Mouse (Mus musculus) T-helper 1 cell (primary cell): ENCODE measurements around the gene Slc44a1.

ENCODE experiments used
- in situ Hi-C: fragments of 300-600 bp; cut with MboI, MseI; formaldehyde crosslinking; loops from one replicate; pipeline ENCODE4 v1.15.1; 2025; ENCODE audit warnings: high pct_unique_total_duplicates

Slc44a1 gene

DNA sequence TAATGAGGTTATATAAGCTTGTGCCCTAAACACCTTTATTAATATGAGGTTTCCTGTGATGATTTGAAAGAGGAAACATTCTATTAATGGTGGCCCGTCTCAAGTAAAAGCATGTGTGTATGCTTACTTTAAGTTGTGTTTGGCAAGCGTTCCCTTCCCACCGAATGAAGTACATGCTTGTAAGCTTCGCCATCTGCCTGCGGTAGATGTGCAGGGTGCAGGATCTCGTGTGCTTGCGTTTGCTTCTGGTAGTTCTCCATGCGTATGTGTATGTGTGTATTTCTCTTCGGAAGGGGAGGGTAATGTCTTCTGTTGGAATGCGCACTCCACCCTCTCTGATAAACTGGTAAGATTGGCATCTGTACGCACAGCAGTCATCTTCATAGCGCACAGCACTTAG lies 95.6 kb downstream of the Slc44a1 start:
- in situ Hi-C loops = no loop called here

DNA sequence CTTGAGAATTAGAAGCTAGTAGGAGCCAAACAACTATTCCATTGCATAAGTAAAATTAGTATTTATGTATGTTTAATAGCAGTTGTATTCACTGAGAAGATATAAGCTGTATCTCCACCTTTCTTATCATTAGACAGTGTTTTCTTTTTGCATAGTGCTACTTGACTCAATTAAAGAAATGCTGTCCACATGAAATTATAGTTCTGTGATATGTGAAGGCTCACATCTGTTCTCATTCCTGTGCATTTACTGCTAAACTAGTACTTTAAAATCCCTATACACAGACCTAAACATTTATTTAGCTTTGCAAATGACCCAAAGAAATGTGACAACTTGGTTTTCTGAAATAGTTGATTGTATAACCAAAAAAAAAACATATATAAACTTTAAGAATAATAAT lies 96.9 kb downstream of the Slc44a1 start:
- in situ Hi-C loops = no loop called here

DNA sequence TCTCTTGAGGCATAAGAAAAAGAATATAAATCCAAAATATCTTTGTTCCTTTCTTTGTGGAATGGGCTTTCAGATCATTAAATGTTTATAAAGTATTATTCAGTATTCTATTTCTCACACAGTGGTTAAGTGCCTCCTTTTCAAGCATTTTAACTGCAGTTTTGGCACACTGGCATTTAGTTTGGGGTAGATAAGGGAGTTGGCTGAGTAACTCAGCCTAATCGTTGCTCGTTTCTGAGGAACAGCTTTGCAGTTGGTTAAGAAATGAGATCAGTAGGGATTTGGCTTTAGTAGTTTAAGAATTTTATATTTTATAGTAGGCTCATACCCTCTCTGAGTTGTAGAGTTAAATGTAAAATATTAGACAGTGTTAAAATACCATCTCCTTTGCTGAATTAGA lies 97.3 kb downstream of the Slc44a1 start:
- in situ Hi-C loops = no loop called here

DNA sequence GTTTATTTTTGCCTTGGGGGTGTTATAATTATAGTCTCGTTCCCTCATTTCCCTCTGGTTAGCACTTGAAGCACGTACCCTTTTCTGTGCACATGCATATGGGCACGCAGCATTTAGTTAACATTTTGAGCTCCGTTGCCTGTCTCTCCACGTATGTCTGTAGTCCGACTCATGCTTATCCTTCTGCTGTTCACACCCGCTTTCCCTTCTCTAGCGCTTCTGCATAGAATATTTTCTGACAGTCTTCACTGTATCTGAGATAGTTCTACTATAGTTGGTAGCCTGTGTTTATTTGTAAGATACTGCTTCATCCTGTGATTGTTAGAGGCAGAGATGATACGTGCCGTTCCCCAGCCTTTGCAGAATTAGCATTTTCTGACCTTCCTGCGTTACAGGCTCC lies 98.4 kb downstream of the Slc44a1 start:
- in situ Hi-C loops = no loop called here

DNA sequence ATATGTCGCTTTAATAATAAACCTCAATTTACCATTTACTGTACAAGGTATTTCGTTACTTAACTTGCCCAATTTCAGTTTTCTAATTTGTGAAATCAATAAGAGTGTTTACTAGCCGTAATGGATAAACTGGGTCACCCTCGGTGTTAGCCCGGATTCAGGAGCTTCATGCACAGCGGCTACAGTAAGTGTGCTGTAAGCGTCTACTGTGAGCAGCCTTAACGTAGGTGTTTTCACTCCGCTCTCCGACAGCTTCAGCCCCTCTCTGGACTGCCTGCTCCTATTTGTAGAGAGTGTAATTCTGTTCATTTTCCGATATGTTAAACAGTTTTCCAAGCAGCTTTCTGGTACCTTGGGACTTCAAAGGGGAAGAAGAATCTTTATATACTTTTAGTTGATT lies 99.7 kb downstream of the Slc44a1 start:
- in situ Hi-C loops = no loop called here

DNA sequence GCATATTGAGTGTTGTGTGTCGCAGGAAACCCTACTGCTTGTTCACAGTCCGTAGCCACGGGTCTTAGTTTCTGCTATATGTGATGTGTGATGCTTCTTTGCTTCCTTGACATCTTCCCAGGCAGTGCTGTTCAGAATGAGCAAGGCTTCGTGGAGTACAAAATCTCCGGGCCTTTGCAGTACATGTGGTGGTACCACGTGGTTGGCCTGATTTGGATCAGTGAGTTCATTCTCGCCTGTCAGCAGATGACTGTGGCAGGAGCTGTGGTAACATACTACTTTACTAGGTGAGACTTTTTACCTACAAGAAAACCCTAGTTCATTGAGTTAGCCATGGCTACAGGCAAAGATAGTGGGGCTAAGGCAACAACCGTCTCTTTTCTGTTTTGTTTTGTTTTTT lies 103.2 kb downstream of the Slc44a1 start:
- in situ Hi-C loops = no loop called here

DNA sequence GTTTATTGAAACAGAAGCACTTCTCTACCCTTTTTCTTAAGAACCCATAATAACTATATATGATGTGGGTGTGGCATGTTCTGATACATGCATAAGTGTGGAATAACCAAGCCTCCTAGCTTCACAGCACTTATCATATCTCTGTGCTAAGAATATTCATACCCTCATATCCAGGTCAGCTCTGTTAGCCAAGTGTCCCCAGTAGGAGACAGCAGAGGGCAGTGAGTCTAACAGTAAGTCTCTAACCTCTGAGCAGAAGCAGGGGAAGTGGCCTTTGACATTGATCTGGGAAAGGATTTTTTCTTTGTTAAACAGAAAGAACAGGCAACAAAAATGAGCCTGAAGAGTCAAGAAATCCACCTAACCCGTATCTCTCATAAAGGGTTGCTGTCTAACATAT lies 104.7 kb downstream of the Slc44a1 start:
- in situ Hi-C loops = no loop called here

DNA sequence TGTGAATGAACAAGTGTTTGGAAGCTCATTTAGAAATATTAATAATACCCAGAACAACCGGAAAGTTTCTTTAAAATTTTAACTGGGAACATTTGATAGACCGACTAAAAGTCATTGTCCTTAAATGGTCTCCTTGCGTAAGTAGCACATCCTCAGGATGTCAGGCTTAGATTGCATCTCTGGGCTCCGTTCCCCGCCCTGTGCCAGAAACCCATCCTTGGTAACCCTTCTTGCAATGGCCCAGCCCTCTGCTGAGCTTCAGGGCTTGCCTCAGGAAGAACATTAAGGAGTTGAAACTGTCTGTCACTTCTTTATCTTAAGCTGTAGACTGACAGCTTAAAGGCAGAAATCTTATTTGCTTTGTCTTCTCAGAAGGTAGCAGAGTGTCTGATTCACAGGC lies 107.2 kb downstream of the Slc44a1 start:
- in situ Hi-C loops = no loop called here

DNA sequence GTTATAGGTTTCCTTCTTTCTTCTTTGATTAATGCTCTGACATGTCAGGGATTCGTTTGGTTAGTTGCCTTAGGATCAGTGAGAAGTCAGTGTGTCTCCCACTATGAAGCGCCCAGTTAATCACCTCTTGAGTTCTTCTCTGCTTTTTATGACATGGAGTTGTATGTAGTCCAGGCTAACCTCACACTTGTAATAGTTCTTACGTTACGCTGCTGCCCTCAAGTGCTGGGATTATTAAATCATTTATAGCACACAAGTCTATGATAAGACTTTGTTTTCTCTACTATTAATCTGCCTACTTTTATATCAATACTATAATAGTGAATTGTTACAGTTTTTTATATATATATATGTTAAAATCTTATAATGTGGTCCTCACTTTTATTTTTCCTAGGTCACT lies 109.2 kb downstream of the Slc44a1 start:
- in situ Hi-C loops = no loop called here

DNA sequence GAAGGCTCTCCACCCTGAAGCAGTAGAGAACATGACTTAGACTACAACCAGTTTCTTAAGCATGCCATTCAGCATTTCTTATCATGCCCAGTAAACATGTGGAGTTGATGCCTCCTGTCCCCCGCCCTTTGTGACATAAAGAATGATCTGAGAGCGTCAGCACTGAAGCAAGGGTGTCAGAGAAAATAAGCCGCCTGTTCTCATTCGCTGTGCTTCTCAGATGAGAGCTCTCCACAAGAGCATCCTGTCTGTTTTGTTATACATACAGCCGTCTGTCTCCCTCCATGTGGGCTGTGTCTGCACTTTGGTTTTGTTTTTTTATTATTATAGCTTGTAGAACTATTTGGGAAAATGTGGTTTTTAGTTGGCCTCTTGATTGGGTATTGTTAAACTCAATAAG lies 124.4 kb downstream of the Slc44a1 start:
- in situ Hi-C loops = no loop called here

DNA sequence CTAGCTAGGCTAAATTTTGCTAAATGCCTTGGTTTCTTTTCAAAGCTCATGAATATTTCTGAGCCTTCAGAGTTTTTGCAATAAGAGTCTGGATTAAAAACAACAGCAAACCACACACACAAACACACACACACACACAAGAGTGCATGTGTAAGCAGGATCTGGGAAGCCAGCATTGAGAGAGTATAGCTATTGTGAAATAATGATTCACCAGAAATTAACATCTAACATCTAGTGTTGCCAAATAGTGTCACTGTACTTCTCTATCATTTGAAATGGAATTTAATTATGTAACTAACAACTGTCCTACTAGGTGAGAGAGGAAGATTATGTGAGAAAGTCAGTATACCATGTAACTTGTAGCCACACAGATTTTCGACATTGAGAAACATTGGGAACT lies 126.9 kb downstream of the Slc44a1 start:
- in situ Hi-C loops = no loop called here

DNA sequence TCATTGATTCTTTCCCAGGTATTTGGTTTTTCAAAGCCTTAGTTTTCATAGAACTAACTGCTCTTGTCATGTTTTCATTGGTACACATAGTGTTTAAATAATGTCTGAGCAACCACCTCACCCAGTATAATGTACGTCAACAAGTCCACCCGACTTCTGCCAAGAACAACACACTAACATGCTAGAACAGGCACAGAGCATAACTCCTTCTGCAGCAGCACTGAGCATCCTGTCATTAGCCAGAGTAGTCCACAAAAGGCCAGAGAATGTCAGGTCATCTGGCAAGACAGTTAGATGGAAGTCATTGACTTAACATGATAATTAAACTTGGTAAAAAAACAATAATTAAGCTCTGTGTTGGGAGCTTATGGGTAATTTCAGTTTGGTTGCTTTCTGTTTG lies 135.3 kb downstream of the Slc44a1 start:
- in situ Hi-C loops = no loop called here

DNA sequence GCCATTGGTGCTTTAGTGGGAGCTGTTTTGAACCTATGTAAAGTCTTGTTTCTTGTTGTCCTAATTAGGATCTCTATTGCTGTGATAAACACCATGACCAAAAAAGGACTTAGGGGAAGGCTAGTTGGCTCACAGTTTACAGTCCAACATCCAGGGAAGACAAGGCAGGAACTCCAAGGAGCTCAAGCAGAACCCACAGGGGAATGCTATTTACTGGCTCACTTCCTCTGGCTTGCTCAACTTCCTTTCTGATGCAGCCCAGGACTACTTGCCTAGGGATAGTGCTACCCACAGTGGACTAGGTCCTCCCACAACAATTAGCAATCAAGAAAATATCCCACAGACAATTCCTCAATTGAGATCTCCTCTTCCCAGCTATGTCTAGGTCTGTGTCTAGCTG lies 147.5 kb downstream of the Slc44a1 start:
- in situ Hi-C loops = no loop called here

DNA sequence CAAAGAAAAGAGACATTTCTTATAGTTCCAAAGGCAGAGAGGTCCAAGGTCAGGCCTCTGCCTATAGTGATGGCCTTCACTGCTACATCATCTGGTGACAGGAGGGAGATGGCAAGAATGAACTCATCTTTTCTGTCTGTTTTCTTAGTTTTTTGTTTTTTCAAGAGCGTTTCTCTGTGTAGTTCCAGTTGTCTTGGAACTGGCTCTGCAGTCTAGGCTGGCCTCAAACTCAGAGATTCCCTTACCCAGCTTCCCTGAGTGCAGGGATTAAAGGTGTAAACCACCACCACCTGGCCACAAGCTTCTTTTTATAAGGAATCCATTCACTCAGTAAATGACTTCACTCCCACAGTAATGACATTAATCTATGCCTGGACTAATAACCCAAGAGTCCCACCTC lies 148.7 kb downstream of the Slc44a1 start:
- in situ Hi-C loops = no loop called here

DNA sequence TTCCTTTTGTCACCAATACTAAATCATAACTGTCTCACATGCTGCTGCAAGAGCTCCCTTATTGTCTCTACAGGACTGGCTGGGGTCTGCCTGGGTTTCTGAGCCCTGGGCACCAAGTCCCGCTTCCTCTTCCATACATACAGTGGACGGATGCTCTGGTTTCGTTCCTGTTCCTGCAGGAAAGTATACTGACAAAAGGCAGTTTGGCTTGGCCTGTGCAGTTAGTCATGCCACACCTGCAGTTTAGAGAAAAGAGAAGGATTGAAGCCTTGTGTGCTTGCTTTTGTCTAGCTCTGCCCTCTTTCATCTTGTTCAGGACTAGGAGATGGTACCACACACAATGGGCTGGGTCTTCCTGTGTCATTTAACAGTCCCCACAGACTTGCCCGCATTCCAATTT lies 149.3 kb downstream of the Slc44a1 start:
- in situ Hi-C loops = no loop called here

DNA sequence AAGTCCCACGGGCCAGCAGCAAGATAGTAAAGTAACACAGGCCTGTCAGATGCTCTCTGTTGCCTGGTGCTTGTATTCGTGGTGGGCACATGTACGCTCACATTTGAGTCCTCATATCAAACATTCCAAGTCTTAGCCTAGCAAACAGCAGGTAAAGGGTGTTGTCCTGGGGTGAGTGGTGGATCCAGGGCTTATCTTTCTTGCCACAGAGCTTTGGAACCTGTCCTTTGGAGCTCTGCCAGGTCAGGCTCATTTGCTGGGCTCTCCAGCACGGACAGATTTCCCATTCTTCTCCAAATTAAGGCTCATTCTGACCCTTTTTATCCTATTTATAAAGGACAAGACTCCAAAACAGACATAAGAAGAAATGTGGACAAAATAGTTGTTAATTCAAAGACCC lies 149.9 kb downstream of the Slc44a1 start:
- in situ Hi-C loops = loop anchor here (5.0 kb wide), 2 partner anchors 208 to 478 kb away; no protein-coding TSS in a partner anchor

DNA sequence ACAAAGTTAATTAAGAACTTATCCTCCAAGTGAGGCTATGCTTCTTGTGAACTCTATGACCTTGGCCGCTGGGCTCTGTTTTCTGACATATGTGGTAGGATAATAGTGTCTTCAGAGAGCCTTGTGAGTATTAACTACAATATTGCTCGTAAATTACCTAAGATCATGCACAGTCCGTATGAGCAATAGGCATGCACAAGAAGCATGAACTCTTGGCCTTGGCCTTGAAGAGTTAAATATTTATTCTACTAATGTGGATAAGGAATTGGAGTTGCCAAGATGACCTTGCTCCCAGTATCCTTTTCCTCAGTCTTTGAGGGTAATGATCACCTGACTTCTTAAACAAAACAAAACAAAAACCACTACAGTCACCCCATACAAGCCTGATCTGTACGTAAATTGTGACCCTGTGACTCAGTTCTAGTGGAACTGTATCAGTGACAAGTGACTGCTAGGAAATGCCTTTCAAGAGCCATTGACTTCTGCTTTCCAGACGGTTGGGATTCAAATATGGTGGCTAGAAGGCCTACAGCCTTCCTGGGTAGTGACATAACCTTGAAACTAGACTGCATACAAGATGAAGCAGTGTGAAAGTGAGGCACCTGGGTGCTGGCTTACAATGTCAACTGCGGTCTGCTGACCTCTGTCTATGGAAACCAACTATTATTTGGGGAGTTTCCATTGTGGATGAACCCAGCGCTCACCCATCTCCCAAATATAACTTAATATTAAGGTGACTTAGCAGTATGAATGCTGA lies 150.7 kb downstream of the Slc44a1 start:
- in situ Hi-C loops = loop anchor here (5.0 kb wide), 2 partner anchors 209 to 479 kb away; no protein-coding TSS in a partner anchor

DNA sequence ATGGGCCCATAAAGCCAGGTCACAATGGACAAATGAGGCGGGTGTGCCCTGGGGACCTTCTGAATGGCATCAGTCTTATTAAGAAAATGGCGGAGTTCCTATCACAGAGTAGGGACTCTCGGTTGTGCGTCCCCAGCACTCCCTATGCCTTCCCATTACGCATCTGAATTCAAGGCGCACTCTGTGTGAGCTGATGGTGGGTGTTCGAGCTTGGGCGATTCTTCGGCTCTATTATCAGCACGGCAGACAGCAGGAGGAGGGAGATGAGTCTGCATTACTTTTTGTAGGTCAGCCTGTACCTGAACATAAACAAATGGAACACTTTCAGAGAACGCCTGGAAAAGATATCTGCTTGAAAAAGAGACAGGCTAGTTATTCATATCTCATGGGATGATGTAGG lies 151.3 kb downstream of the Slc44a1 start:
- in situ Hi-C loops = loop anchor here (5.0 kb wide), 2 partner anchors 209 to 479 kb away; no protein-coding TSS in a partner anchor

DNA sequence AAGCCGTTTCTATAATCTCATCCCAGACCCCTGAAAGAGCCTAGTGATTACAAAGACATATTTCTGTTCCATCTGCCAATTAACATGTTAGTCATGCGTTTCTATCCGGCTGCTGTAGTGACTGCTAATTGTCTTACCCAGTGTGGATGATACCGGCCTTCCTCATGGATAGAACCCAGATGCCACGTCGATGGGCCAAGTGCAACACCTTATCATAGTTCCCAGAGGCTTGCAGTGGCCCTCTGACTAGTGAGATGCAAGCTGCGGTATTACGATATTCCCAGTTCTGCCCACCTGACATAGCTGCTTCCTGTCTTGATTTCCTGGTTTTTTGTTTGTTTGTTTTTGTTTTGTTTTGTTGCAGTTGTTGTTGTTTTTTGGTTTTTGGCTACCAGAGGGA lies 151.7 kb downstream of the Slc44a1 start:
- in situ Hi-C loops = loop anchor here (5.0 kb wide), 2 partner anchors 210 to 480 kb away; no protein-coding TSS in a partner anchor

DNA sequence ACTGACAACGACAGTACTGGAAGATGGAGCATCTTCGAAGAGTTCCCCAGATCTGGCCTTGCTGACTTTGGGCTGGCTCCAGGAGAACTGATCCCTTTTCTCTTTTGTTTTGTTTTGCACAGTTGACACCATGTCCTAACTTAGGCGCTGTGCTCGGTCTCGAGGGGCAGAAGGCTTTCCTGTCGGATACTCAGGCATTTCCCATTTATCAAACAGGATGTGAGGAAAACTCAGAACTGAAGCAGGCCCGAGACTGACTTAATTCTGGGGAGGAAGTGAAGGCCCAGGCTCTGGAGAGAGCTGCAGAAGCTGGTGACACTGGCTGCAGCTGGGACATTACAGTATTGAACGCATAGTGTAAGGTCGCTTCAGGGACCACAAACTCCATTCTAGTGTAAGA lies 152.2 kb downstream of the Slc44a1 start:
- in situ Hi-C loops = loop anchor here (5.0 kb wide), 2 partner anchors 210 to 480 kb away; no protein-coding TSS in a partner anchor

DNA sequence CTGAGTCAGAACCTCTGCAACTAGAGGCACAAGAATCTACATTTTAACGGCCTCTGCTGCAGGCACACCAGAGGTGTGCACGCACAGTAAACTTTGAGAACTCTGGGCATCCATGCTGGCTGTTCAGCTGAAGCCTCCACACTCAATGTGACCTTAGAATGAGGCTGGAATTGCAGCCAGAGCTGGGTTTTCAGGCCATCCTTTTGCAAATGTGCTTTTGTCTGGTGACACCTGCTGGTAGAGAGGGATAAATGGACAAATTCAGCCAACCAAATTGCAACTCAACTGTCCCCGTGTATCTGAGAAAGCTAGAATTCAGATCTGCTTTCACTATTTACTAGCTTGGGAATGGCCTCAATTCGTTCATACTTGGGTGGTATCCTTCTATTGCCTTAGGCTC lies 154.0 kb downstream of the Slc44a1 start:
- in situ Hi-C loops = loop anchor here (5.0 kb wide), 2 partner anchors 212 to 482 kb away; no protein-coding TSS in a partner anchor

DNA sequence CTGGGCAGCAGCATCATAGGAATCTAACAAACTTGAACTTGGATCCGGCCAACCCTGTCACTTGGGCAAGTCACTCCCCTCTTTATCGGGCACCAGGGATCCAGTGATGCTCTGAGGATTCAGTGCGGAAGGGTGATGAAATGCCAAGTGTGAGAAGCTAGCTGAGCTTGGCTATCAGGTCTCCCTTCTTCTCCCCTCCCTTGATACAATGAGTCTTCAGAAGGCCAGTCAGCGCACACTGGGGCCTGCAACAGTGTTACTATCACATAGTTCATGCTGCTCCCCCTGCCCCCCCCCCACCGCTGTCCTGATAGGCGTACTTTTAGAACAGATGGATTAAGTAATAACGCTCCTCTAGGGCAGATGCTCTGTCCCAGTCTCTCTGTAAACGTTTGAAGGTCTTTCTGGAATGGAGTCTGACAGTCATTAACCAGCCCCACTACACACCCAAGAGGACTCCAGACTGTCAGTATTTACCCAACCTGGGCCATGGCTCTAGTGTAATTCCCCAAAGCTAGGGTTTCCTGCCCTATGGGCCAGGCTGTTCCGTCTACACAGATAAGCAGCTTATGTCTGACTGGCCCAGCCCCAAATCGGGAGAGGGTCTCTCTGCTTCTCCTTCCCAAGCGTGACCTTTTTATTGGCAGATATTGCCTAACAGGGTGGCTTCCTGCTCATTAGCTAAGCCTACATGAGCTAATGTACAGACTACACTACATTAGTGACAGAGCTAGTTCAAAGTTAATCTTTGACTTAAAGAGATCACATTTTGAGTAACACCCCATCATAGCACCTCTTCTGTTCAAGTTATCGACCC lies 155.2 kb downstream of the Slc44a1 start:
- in situ Hi-C loops = no loop called here
